Mouse (Mus musculus): ENCODE data around the gene Stk38. TPM values are rescaled to one million over a fixed set of nuclear protein-coding genes. Genes with fewer than 3 reads are reported as not detected.

The Stk38 gene
- total and polyA plus RNA-seq, 3 experiments = 29.0 to 56.4 (median 56.0) TPM

DNA sequence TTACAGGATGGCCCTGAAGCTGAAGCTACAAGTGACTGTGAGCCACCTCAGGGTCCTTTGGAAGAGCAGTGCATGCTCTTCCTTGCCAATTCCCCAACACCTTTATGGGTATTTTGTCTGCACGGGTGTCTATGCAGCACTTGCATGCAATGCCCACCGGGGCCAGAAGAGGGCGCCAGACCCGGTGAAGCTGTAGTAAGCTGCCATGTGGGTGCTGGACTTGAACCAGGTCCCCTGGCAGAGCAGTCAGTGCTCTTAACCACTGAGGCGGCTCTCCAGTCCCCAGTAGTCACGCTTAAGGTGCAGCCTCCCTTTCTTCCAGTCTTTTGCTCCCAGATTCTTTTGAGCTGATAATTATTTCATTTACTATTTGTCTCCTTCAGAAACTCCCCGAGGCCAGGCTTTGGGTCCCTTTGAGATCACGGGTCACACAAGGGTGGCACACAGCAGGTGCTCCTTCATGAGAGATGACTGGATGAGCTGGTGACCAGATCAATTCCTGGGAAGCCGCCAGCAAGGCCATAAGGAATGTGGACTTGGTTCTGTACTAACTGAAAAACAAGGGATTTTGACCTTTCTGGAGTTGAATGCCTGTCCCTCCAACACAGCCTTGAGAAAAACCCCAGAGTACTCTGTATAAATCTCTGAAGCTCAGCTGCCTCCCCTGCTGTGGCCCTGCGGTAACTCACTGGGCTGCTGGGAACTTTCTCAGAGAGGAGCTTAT lies 71.0 kb downstream of the Stk38 start:
- in situ Hi-C loops (cut with MboI; ENCODE audit: low pct_ligation_motif_present, low pct_unique_long_range_greater_than_20kb, low sequenced_read_pairs) (no loop called here), dilution Hi-C loops (cut with MboI; ENCODE audit: extremely low pct_ligation_motif_present, extremely low pct_unique_long_range_greater_than_20kb, low sequenced_read_pairs) (no loop called here)
- peaks cover 11% of the 10 kb centered on the region for H3K9me3 ChIP-seq (replicated peaks; ENCODE audit: low read length)
- H3K4me3 ChIP-seq (replicated peaks in 1 of 3; ENCODE audit: low read depth in 2 of 3, low read length in 2 of 3, poor library complexity in 1 of 3) = no peak overlapping the region
- no peaks in the 10 kb centered on the region for H3K4me1 ChIP-seq (ENCODE audit: control insufficient read depth in 1 of 2, insufficient read depth in 2 of 2)
- no peaks in the 10 kb centered on the region for H3K27me3 ChIP-seq (replicated peaks)
- H3K4me2 ChIP-seq (ENCODE audit: insufficient read depth, low read depth, poor library complexity, severe bottlenecking) = no peak overlapping the region
- no peak for DNase-seq (ENCODE audit: extremely low read depth)
- TF ChIP-seq RAD21 (IDR thresholded peaks at IDR 0.05; ENCODE audit: low read depth, low read length) = peak; percentile 8
- TF ChIP-seq MEF2A (IDR thresholded peaks at IDR 0.05; ENCODE audit: borderline replicate concordance, low read depth, low read length) = no peak
- no peak for TF ChIP-seq GABPA (IDR thresholded peaks at IDR 0.05; ENCODE audit: insufficient replicate concordance, low read depth, low read length)
- TF ChIP-seq SIN3A (IDR thresholded peaks at IDR 0.05; ENCODE audit: low read length) = no peak
- TF ChIP-seq CTCF (conservative IDR thresholded peaks at IDR 0.05 in 1 of 2, IDR thresholded peaks at IDR 0.05 in 1 of 2; ENCODE audit: low read depth in 2 of 2, low read length in 2 of 2) = peak; percentile 25 to 51; a peak in 2 of 4 replicates
- TF ChIP-seq SMC3 (IDR thresholded peaks at IDR 0.05; ENCODE audit: low read depth, low read length) = peak; percentile 39
- TF ChIP-seq ETS1 (conservative IDR thresholded peaks at IDR 0.05; ENCODE audit: low read depth, low read length) = no peak
- H3K27ac ChIP-seq (ENCODE audit: insufficient read depth, low read depth) = no peak overlapping the region
- no peaks in the 10 kb centered on the region for H3K36me3 ChIP-seq (replicated peaks in 1 of 2; ENCODE audit: control insufficient read depth in 1 of 2, insufficient read depth in 1 of 2, low read length in 1 of 2)
- no peaks in the 10 kb centered on the region for H3K79me2 ChIP-seq (replicated peaks; ENCODE audit: control insufficient read depth, extremely low read depth, insufficient read depth, poor library complexity, severe bottlenecking)
- H3K9ac ChIP-seq (ENCODE audit: insufficient read depth, low read depth) = no peak overlapping the region

DNA sequence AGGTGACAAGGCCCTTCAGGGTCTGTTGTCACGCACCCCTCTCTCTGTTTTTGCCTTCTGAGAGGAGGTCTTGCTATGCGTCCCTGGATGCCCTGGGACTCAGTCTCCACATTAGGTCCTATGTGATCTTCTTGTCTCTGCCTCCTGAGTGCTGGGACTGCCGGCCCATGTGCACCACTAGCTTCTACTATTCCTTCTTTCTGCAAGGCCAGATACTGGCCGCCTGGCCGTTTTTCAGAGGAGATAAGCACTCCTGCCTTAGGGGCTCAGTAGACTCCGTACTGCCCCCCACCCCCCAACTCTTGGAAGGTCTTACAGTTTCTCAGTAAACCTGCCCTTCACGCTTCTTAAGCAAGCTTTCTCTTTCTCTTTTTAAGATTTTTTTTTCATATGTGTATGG lies 71.7 kb downstream of the Stk38 start:
- no peak overlapping the region for H3K4me3 ChIP-seq (replicated peaks in 1 of 3; ENCODE audit: low read depth in 2 of 3, low read length in 2 of 3, poor library complexity in 1 of 3)
- H3K79me2 ChIP-seq (replicated peaks; ENCODE audit: control insufficient read depth, extremely low read depth, insufficient read depth, poor library complexity, severe bottlenecking) = no peaks in the 10 kb centered on the region
- H3K9ac ChIP-seq (ENCODE audit: insufficient read depth, low read depth) = no peak overlapping the region
- H3K27me3 ChIP-seq (replicated peaks) = no peaks in the 10 kb centered on the region
- H3K9me3 ChIP-seq (replicated peaks; ENCODE audit: low read length) = peaks cover 10% of the 10 kb centered on the region
- TF ChIP-seq POLR2AphosphoS2 (IDR thresholded peaks at IDR 0.05; ENCODE audit: low read depth, low read length) (no peak), MXI1 (IDR thresholded peaks at IDR 0.05; ENCODE audit: low read depth, low read length) (no peak), ELF1 (IDR thresholded peaks at IDR 0.05; ENCODE audit: low read depth, low read length) (no peak), ETS1 (conservative IDR thresholded peaks at IDR 0.05; ENCODE audit: low read depth, low read length) (no peak)
- dilution Hi-C loops (cut with MboI; ENCODE audit: extremely low pct_ligation_motif_present, extremely low pct_unique_long_range_greater_than_20kb, low sequenced_read_pairs) (no loop called here), in situ Hi-C loops (cut with MboI; ENCODE audit: low pct_ligation_motif_present, low pct_unique_long_range_greater_than_20kb, low sequenced_read_pairs) (no loop called here)
- no peaks in the 10 kb centered on the region for H3K36me3 ChIP-seq (replicated peaks in 1 of 2; ENCODE audit: control insufficient read depth in 1 of 2, insufficient read depth in 1 of 2, low read length in 1 of 2)
- no peak for DNase-seq (ENCODE audit: extremely low read depth)
- no peaks in the 10 kb centered on the region for H3K4me1 ChIP-seq (ENCODE audit: control insufficient read depth in 1 of 2, insufficient read depth in 2 of 2)
- H3K27ac ChIP-seq (ENCODE audit: insufficient read depth, low read depth) = no peak overlapping the region
- no peak overlapping the region for H3K4me2 ChIP-seq (ENCODE audit: insufficient read depth, low read depth, poor library complexity, severe bottlenecking)

DNA sequence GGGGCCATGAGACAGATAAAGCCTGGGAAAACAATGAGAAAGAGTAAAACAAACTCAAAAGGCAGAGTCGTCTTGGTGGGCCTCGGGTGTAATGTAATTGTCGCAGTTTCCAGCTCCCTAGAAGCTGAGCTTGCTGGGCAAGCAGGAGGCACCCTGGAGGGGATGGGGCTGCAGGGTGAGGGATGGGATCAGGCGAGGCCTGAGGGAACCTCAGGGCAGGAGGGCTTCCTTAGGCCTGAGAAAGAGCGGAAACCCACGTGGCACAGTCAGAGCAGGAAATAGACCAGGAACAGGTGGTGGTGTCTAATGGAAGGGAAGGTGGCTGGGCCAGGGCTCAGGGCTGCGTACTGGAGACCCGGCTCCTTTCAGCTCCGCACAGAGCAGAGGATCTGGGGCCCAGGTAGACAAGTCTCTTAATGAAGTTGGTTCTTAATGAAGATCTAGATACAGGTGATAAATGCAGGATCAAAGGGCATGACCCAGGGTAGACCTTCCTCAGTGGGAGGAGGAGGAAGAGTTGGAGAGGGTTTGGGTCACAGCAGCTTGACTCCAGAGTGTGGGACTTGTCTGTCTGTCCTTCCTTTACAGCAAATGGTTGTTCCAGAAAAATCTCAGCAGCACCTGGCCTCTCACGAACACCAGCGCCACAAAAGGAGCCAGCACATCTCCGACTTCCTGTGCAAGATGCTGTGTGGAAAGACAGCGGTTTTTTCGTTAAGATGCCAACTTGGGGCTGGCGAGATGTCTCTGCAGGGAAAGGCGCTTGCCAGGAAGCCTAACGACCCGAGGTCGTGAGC lies 73.5 kb downstream of the Stk38 start:
- Histone ChIP-seq H3K4me2 (ENCODE audit: insufficient read depth, low read depth, poor library complexity, severe bottlenecking) (no peak overlapping the region), H3K4me1 (ENCODE audit: control insufficient read depth in 1 of 2, insufficient read depth in 2 of 2) (peaks cover 5 to 9% of the 10 kb centered on the region in 2 experiments), H3K27ac (ENCODE audit: insufficient read depth, low read depth) (no peak overlapping the region), H3K4me3 (replicated peaks in 1 of 3; ENCODE audit: low read depth in 2 of 3, low read length in 2 of 3, poor library complexity in 1 of 3) (no peak overlapping the region), H3K27me3 (replicated peaks) (no peaks in the 10 kb centered on the region), H3K36me3 (replicated peaks in 1 of 2; ENCODE audit: control insufficient read depth in 1 of 2, insufficient read depth in 1 of 2, low read length in 1 of 2) (no peaks in the 10 kb centered on the region), H3K9me3 (replicated peaks; ENCODE audit: low read length) (peaks cover 6% of the 10 kb centered on the region), H3K79me2 (replicated peaks; ENCODE audit: control insufficient read depth, extremely low read depth, insufficient read depth, poor library complexity, severe bottlenecking) (no peaks in the 10 kb centered on the region), H3K9ac (ENCODE audit: insufficient read depth, low read depth) (no peak overlapping the region)
- in situ Hi-C loops (cut with MboI; ENCODE audit: low pct_ligation_motif_present, low pct_unique_long_range_greater_than_20kb, low sequenced_read_pairs) (no loop called here), dilution Hi-C loops (cut with MboI; ENCODE audit: extremely low pct_ligation_motif_present, extremely low pct_unique_long_range_greater_than_20kb, low sequenced_read_pairs) (no loop called here)
- DNase-seq (ENCODE audit: extremely low read depth) = no peak
- TF ChIP-seq TCF12 (IDR thresholded peaks at IDR 0.05; ENCODE audit: low read depth, low read length) (no peak), ETS1 (conservative IDR thresholded peaks at IDR 0.05; ENCODE audit: low read depth, low read length) (no peak), POLR2AphosphoS2 (IDR thresholded peaks at IDR 0.05; ENCODE audit: low read depth, low read length) (no peak), POLR2A (IDR thresholded peaks at IDR 0.05; ENCODE audit: low read depth, low read length) (no peak), PAX5 (IDR thresholded peaks at IDR 0.05; ENCODE audit: low read length) (no peak), ELF1 (IDR thresholded peaks at IDR 0.05; ENCODE audit: low read depth, low read length) (no peak), IRF4 (IDR thresholded peaks at IDR 0.05; ENCODE audit: low read depth, low read length) (no peak), NRF1 (IDR thresholded peaks at IDR 0.05; ENCODE audit: low read depth, low read length) (no peak), KAT2A (IDR thresholded peaks at IDR 0.05; ENCODE audit: insufficient replicate concordance, low read length) (no peak), ZC3H11A (IDR thresholded peaks at IDR 0.05; ENCODE audit: low read depth, low read length) (no peak), SIN3A (IDR thresholded peaks at IDR 0.05; ENCODE audit: low read length) (no peak), ZNF384 (IDR thresholded peaks at IDR 0.05; ENCODE audit: low read depth, low read length) (no peak), NELFE (IDR thresholded peaks at IDR 0.05; ENCODE audit: low read depth, low read length) (no peak), MAFK (IDR thresholded peaks at IDR 0.05; ENCODE audit: insufficient replicate concordance, low read length) (no peak), CHD2 (IDR thresholded peaks at IDR 0.05; ENCODE audit: low read length) (no peak), MYC (IDR thresholded peaks at IDR 0.05; ENCODE audit: low read depth, low read length) (no peak)

Data from CH12.LX (cell line).